Mouse (Mus musculus): ENCODE measurements around the gene Nt5dc2. TPM values are rescaled to one million over a fixed set of nuclear protein-coding genes. Genes with fewer than 3 reads are reported as not detected.

Nt5dc2 gene
- total RNA-seq, 2 experiments from 2014 or later, result 1.9 to 4.6 TPM

DNA sequence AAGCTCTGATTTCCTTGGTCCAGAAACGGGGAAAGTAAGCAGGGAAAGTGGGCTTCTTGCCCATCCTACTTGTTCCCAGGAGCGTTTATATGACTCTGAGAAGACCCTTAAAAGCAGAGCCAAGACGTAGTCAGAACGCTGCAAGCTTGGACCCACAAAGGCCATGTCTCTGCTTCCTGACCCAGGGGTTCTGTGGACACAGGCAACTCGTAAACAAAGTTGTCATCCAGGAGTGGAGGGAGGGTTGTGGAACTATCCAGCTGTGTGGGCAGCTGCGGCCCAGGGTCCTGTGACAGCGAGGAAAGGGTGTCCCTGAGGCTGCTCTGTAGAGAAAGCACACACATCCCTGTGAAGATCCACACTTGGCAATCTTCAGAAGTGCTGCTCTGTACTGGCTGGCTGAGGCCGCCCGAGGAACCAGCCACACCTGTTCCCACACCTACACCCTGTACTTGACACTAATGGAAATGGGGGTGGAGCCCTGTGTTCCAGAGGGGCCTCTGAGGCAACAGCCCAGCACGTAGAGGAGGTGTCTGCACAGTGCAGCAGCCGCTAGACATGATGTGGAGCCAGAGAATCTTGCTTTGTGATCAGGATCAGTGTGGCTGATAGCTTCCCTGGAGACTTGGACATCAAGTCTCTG, 2.3 kb downstream of the Nt5dc2 start:
- no peak for DNase-seq (ENCODE audit: low spot score in 2 of 2)

DNA sequence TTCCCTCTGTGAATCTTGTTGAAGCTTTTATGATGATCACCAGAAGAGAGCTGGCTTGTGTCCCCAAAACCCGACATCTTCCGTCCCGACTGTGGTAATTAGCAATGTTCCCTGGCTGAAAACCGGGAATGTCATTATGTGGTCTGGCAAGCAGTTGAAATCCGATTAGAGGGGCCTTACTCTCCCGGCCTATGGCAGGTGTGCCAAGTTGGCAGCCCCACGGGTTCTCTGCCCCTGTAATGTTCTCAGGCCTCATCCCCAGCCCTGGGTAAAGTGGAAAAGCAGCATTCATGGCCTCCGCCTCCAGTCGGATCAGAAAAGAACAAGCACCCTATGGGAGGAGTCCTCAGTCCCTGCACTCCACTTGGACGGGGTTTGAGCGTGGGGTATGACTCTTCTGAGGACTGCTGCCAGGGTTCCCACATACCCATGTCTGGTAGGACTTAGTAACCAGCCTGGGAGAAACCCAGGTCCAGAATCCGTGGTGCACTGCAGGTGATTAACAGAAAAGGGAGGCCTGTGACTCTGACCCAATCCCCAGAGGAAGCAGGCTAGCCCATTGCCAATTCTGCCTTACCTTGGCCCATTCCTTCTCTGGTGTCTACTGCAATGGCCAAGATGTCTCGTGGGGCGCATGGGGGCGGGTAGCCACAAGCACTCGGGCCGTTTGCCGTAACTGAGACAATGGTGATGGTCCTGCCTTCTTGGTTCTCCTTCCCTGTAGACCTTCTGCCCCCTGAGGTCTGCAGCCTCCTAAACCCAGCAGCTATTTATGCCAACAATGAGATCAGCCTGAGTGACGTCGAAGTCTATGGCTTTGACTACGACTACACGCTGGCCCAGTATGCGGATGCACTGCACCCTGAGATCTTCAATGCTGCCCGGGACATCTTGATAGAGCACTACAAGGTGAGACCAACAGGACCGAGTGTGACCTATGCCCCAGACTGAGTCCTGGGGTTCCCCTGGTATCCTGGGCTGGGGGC, 3.5 kb downstream of the Nt5dc2 start:
- DNase-seq (ENCODE audit: low spot score in 2 of 2), result no peak

DNA sequence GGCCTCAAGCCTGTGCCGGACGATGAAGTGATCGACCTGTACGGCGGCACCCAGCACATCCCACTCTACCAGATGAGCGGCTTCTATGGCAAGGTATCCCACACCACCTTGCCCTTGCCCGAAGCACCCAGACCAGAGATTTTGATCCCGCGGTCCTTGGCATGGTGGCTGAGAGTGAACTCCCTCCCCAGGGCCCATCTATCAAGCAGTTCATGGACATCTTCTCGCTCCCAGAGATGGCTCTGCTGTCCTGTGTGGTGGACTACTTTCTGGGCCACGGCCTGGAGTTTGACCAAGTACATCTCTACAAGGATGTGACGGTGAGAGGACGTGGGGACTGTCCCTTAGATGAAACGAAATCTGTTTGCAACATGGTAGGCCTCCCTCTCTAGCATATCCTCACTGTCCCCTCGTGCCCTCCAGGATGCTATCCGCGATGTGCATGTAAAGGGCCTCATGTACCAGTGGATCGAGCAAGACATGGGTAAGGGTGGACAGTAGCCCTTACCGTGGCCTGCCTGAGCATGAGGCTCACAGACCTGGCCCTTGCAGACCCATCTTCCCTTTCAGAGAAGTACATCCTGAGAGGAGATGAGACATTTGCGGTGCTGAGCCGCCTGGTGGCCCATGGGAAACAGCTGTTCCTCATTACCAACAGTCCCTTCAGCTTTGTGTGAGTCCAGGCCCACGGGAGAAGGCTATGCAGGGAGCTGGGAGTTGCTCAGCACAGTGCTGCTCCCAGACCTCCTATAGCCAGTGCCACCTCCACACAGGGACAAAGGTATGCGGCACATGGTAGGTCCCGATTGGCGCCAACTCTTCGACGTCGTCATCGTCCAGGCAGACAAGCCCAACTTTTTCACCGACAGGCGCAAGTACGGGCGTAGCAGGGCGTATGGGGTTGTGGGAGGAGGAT, 4.9 kb downstream of the Nt5dc2 start:
- no peak for DNase-seq (ENCODE audit: low spot score in 2 of 2)

DNA sequence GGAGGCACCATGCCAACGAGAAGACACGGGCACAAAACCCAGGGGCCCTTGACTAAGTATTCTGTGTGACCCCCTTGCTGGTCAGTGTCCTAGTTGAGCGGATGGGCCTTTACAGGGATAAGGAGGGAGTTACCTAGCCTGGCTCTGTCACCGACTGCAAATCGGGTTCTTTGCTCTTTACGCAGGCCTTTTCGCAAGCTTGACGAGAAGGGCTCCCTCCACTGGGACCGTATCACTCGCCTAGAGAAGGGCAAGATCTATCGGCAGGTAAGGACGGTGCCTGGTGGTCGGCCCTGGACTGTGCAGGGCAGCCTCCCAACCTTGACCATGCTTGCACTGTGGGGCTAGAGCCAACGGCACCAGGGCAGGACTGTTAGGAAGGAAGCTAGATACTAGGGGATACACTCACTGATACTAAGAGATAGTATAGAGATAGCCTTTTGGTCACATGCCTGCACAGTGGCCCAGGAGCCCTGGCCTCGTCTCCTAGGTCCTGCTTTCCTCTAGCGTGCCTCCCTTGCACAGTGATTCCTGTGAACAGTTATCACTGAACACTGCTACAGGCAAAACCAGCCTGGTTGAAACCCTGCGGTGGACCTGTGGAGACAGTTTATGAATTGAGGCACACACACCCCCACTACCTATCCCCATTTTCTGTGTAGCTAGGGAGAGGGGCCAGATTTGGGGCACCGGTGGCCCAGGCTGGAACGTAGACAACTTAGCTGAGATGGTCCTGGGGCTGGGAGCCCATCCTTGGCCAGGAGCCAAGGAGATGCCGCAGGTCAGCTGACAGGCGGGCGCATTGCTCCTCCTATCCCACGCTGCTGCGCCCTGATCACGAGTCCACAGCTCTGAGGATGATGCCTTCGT, 5.8 kb downstream of the Nt5dc2 start:
- DNase-seq (ENCODE audit: low spot score in 2 of 2), result no peak

DNA sequence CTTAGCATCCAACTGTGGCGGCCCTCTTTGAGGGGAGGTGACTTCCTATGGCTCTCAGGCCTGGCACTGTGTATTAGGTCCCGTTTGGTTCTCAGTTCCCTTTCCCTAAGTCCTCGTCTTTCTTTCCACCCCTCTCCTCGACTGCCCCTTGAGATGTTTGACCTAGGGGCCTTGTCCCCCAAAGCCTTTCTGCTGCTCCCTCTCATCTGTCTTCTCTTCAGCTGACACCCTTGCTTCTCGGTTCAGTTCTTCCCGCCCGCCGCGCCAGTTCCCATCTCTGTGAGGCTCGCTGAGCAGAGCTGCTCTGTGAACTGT, 6.4 kb downstream of the Nt5dc2 start:
- no peak for DNase-seq (ENCODE audit: low spot score in 2 of 2)

DNA sequence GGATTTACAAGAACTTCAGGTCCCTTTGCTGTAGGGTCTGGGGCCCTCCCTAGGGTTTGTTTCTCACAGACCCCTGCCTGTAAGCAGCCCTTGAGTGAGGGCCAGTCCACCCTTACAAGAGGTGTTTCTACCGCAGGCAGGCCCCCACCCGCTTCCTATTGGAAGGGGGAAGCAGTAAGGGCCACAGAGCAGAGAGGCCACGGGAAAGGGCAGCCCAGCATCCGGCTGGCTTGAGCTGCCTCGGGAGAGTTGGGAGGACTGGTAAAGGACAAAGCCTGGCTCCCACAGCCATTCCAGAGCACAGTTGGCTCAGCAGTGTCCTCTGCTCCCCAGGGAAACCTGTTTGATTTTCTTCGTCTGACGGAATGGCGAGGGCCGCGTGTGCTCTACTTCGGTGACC, 6.9 kb downstream of the Nt5dc2 start:
- DNase-seq (ENCODE audit: low spot score in 2 of 2), result no peak

DNA sequence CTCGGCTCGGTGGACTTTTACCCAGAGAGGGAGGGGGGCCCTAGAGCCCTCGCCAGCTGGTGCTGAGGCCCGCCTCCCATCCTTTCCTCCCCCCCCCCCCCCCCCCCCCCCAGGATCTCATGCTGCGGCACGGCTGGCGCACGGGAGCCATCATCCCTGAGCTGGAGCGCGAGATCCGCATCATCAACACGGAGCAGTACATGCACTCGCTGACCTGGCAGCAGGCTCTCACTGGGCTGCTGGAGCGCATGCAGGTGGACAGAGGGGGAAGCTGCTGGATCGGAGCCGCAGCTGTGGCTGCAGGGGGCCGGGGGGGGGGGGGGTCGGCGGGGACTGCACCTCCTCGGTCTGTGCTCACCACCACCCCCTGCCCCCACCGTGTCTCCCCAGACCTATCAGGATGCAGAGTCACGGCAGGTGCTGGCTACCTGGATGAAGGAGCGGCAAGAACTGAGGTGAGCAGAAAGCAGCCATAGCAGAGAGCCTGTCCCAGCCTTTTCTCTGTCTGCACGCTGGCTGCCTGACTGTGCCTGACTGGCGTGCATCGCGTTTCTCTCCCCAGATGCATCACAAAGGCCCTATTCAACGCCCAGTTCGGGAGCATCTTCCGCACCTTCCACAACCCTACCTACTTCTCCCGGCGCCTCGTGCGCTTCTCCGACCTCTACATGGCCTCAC, 7.5 kb downstream of the Nt5dc2 start:
- DNase-seq (ENCODE audit: low spot score in 2 of 2), result no peak

DNA sequence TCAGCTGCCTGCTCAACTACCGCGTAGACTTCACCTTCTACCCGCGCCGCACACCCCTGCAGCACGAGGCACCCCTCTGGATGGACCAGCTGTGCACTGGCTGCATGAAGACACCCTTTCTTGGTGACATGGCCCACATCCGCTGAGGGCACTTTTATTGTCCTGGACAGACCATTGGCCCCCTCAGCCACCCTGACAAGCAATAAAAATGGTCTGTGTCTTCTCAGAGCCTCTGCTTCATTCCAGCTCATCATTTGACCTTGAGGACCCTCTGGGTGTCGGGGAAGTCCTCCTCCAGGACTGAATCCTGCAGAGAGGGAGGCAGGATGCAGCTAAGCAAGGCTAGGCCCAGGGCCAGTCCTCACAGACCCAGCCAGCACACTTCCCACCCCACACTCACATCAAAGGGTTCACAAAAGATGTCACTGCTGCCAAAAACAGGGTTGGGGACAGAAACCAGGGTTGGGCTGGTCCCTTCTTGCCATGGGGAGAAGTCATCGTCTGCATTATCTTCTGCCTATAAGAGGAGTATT, 8.1 kb downstream of the Nt5dc2 start:
- DNase-seq (ENCODE audit: low spot score in 2 of 2), result no peak

DNA sequence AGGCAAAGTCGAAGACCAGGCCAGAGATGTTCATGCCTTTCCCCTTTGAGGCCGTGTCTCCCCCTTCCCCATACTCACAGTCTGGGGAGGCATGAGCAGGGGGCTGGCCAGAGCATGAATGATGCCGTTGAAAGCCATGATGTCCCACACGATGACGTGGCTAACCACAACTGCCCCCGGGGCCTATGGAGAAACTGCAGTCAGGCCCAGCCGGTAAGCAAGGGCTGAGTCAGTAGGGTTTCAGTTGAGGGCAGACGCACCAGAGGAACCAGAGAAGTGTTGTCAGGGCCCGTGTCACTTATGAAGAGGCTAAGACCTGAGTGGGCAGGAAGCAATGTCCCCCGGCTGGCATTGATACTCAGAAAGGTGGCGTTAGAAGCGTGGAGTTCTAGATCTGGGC, 8.8 kb downstream of the Nt5dc2 start:
- DNase-seq (ENCODE audit: low spot score in 2 of 2), result no peak

DNA sequence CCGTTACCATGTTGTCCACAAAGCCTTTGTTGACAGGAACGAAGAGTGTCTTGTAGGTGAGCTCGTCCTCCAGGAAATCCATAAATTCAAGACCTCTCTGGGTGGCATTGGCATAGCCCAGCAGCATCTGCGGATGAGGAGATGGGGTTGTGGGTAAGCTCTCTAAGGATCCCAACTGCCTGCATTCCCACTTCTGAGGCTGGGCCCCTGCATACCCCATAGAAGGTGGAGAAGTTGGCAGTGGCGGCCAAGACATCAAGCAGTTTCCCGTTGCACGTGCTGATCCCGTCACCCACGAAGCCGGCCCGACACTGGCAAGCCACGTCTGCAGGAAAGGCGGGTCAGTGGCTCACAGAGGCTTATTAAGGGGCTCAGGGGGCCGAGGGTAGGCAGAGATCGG, 9.3 kb downstream of the Nt5dc2 start:
- DNase-seq (ENCODE audit: low spot score in 2 of 2), result no peak

DNA sequence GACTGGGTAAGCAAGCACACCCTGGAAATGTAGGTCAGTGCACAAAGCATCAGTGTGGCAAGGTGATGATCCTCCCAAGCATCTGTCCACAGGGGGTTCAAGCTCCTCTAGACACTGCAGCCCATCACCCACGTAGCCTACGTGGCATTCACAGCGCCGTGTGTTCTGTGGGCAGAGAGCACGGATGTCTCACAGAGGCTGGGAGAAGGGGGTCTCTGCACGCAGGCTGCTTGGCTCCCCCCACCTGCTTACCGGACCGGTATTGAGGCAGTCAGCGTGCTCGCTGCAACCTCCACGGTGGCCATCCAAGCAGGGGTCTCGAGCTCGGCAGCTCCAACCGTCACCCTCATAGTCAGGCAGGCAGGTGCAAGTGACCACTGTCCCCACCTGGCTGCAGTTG, 10.2 kb downstream of the Nt5dc2 start:
- no peak for DNase-seq (ENCODE audit: low spot score in 2 of 2)

DNA sequence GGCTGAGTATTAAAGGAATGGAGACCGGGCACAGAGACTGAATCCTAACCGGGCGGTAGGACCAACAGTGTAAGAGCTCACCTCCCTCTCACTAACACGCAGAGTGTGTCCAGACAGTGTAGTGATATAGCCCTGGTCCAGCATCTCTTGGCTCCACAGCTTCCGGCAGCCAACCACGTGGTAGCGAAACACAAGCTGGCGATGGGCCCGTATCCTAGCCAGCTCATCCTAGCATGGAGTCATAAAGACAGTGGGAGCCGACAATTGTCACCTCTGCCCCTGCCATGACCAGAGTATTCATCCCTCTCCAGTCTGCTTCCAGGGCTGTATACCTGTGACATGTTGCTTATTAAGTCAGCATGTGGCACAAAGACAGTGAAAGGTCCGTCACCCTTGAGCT, 14.8 kb downstream of the Nt5dc2 start:
- DNase-seq (ENCODE audit: low spot score in 2 of 2), result no peak

DNA sequence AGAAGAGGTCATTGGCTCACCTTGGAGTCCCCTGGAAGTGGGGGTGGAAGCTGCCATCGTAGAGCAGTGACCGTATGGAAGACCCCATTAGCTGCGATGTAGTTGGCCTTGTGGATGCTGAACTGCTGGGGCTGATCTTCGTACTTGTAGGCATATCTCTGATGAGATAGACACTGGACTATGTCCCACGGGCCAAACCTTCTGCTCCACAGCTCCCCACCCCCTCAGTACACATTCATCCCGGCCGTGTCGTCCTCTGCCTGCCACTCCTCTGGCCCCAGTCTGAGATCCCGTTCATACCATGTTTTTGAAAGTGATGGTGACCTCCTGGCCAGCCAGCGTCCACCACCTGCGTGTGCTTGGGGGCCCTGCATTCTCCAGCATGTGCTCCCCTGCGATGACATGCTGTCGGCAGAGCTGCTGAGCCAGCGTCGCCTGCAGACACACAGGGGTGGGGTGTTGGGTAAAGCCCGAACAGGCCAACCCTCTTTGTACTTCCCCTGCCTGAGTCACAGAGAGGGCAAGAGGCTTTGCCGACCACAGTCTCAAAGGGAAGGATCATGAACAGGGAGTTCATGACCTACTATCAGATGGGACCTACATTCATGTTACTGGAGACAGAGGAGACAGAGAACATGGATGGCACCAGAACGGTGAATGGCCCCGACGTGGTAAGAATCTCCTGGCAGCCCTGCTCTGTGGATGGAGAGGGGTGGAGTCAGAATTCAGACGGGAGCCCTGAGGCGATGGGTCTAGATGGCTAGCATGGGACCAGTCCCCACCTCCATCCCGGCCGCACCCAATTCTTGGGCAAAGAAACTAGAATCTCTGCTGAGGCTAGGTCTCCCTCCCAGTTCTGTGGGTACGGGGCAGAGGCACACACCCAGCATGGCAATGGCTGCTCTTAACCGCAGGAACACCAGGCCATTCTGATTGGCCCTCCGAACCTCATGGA, 29.6 kb downstream of the Nt5dc2 start:
- DNase-seq (ENCODE audit: low spot score in 2 of 2), result no peak

DNA sequence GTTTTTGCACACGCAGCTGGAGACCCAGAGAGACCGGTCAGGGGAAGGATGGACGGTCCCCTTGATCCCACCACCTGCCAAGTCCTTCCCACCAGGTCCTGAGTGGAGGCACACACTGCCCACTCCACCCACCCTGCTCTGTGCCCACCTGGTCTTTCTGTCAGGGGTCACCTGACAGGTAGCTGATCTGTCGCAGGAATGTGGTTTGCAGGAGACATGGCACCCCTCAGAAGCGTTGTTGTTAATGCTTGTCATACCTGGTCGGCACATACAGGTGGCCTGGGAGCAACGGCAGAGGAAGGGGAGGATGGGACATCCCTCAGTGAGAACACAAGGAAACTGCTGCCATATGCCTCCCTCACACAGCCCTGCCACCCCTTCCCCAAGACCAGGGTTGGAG, 30.3 kb downstream of the Nt5dc2 start:
- no peak for DNase-seq (ENCODE audit: low spot score in 2 of 2)

DNA sequence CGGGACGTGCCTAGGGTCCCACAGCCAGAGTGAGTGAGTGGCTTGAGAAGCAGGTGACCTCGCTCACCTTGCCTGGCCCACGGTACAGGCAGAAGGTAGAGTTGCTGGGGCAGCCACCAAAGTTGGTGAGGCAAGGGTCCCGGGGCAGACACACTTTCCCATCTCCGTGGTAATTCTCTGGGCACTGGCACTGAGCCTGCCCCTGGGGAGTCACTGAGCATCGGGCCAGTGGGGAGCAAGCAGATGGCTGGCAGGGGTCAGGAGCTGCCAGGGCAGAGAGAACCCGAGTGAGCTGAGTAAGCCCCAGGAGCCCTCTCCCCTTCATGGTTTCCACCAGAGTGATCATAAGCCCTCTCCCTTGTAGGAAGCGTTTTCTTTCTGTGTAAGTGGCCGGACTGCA, 30.8 kb downstream of the Nt5dc2 start:
- no peak for DNase-seq (ENCODE audit: low spot score in 2 of 2)

DNA sequence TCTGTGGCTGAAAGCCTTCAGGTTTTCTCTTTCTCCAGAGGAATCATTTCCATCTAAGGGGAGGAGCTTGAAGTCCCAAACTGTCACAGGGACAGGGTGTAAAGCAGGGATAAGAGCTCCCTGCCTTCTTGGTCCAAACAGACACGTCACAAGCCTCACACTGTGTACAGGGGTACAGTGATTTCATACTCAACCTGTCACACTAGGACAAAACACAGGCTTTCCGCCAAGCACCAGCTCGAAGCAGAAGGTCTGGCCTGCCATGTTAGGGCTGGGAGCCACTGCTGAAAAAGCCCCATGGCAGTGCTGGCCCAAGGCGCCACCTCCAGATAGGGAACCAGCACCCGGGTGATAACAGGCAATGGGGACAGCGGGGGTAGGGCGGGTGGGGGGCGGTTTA, 33.2 kb downstream of the Nt5dc2 start:
- no peak for DNase-seq (ENCODE audit: low spot score in 2 of 2)

DNA sequence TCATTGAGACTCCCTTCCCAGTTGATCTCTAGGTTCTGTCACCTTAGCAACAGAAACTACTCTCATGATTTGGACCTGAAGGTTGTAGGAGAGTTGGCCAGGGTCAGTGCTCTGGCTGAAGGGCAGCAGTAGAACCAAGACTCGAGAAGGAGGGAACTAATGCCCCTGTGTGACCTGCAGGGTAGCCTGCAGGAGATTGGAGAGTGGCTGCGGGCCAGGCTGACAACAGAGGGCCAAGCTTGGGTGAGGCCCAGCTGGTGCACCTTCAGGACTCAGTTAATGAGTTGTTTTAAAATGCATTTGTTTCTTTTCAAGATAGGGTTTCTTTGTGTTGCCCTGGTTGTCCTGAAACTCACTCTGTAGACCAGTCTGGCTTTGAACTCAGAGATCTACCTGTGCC, 34.2 kb downstream of the Nt5dc2 start:
- no peak for DNase-seq (ENCODE audit: low spot score in 2 of 2)

DNA sequence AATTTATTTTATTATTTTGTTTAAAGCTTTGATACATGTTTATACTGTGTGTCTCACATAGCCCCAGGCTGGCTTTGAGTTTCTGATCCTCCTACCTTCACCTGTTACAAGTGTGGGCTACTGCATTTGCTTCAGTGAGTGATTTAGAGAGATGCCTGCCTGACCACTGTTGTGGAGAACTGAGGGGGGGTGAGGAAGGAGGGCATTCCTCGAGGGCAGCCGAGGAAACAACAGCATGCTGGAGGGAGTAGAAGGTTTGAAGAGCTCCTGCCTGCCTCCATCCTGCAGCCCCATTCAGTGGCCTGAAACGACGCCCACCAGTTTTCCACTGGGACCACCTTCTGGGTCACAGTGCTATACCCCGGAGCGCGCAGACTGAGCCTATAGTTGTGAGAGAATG, 34.6 kb downstream of the Nt5dc2 start:
- DNase-seq (ENCODE audit: low spot score in 2 of 2), result no peak
